Mouse (Mus musculus): Measurements from ENCODE around the gene Fam83g. TPM values are rescaled to one million over a fixed set of nuclear protein-coding genes. Genes with fewer than 3 reads are reported as not detected.

The Fam83g gene
- total and polyA plus RNA-seq, 3 experiments: 19.1 to 63.7 (median 19.2) TPM

GRCm38 (mm10) chr11:61658360-61658922 lies 25.4 kb upstream of the Fam83g start (continued):
- TF ChIP-seq ELF1 (IDR thresholded peaks at IDR 0.05; ENCODE audit: low read depth, low read length) (0 out of 2 replicates have a peak, but pooled peaks have one; percentile 22), JUND (conservative IDR thresholded peaks at IDR 0.05; ENCODE audit: low read depth, low read length) (no peak), BHLHE40 (IDR thresholded peaks at IDR 0.05; ENCODE audit: low read depth, low read length) (no peak), NRF1 (IDR thresholded peaks at IDR 0.05; ENCODE audit: low read depth, low read length) (0 out of 2 replicates have a peak, but pooled peaks have one; percentile 17), RCOR1 (conservative IDR thresholded peaks at IDR 0.05; ENCODE audit: low read depth, low read length) (no peak), TCF12 (IDR thresholded peaks at IDR 0.05; ENCODE audit: low read depth, low read length) (0 out of 2 replicates have a peak, but pooled peaks have one; percentile 35), KAT2A (IDR thresholded peaks at IDR 0.05; ENCODE audit: insufficient replicate concordance, low read length) (no peak), E2F4 (IDR thresholded peaks at IDR 0.05; ENCODE audit: insufficient replicate concordance, low read depth, low read length) (no peak), NELFE (IDR thresholded peaks at IDR 0.05; ENCODE audit: low read depth, low read length) (no peak; the same call in 1 of the 2 replicates), MYC (IDR thresholded peaks at IDR 0.05; ENCODE audit: low read depth, low read length) (no peak), MAX (IDR thresholded peaks at IDR 0.05; ENCODE audit: low read length) (0 out of 2 replicates have a peak, but pooled peaks have one; percentile 50), CHD2 (IDR thresholded peaks at IDR 0.05; ENCODE audit: low read length) (0 out of 2 replicates have a peak, but pooled peaks have one; percentile 31), MAFK (IDR thresholded peaks at IDR 0.05; ENCODE audit: insufficient replicate concordance, low read length) (no peak), IRF4 (IDR thresholded peaks at IDR 0.05; ENCODE audit: low read depth, low read length) (0 out of 2 replicates have a peak, but pooled peaks have one; percentile 32), GABPA (IDR thresholded peaks at IDR 0.05; ENCODE audit: insufficient replicate concordance, low read depth, low read length) (no peak), ZC3H11A (IDR thresholded peaks at IDR 0.05; ENCODE audit: low read depth, low read length) (no peak), ZNF384 (IDR thresholded peaks at IDR 0.05; ENCODE audit: low read depth, low read length) (no peak), POLR2AphosphoS2 (IDR thresholded peaks at IDR 0.05; ENCODE audit: low read depth, low read length) (peak; percentile 90; the same call in 1 of the 2 replicates), MEF2A (IDR thresholded peaks at IDR 0.05; ENCODE audit: borderline replicate concordance, low read depth, low read length) (0 out of 2 replicates have a peak, but pooled peaks have one; percentile 55)

GRCm38 (mm10) chr11:61659011-61659858 lies 24.7 kb upstream of the Fam83g start:
- TF ChIP-seq TCF12 (IDR thresholded peaks at IDR 0.05; ENCODE audit: low read depth, low read length): peak; percentile 58; the same call in 1 of the 2 replicates
- TF ChIP-seq JUN (IDR thresholded peaks at IDR 0.05; ENCODE audit: insufficient read depth, low read depth, low read length): no peak
- TF ChIP-seq SIN3A (IDR thresholded peaks at IDR 0.05; ENCODE audit: low read length): peak; percentile 25; the same call in 1 of the 2 replicates
- TF ChIP-seq ZMIZ1 (IDR thresholded peaks at IDR 0.05; ENCODE audit: low read depth, low read length): peak; percentile 81
- peak; percentile 40 for TF ChIP-seq ELF1 (IDR thresholded peaks at IDR 0.05; ENCODE audit: low read depth, low read length)
- peak; percentile 70; the same call in 1 of the 2 replicates for TF ChIP-seq UBTF (IDR thresholded peaks at IDR 0.05; ENCODE audit: low read depth, low read length)
- peak; percentile 85; the same call in 1 of the 2 replicates for TF ChIP-seq MAZ (IDR thresholded peaks at IDR 0.05; ENCODE audit: low read depth, low read length)
- peak; percentile 22; the same call in 1 of the 2 replicates for TF ChIP-seq BHLHE40 (IDR thresholded peaks at IDR 0.05; ENCODE audit: low read depth, low read length)
- TF ChIP-seq POLR2AphosphoS2 (IDR thresholded peaks at IDR 0.05; ENCODE audit: low read depth, low read length): peak; percentile 89
- TF ChIP-seq MAX (IDR thresholded peaks at IDR 0.05; ENCODE audit: low read length): peak; percentile 33; the same call in 1 of the 2 replicates
- 0 out of 2 replicates have a peak, but pooled peaks have one; percentile 17 for TF ChIP-seq E2F4 (IDR thresholded peaks at IDR 0.05; ENCODE audit: insufficient replicate concordance, low read depth, low read length)
- no peak for TF ChIP-seq MEF2A (IDR thresholded peaks at IDR 0.05; ENCODE audit: borderline replicate concordance, low read depth, low read length)
- peak; percentile 44; the same call in 1 of the 2 replicates for TF ChIP-seq ZNF384 (IDR thresholded peaks at IDR 0.05; ENCODE audit: low read depth, low read length)
- TF ChIP-seq EP300 (IDR thresholded peaks at IDR 0.05; ENCODE audit: low read length): peak; percentile 57
- TF ChIP-seq IRF4 (IDR thresholded peaks at IDR 0.05; ENCODE audit: low read depth, low read length): peak; percentile 45
- peak; percentile 2; the same call in 1 of the 2 replicates for TF ChIP-seq SMC3 (IDR thresholded peaks at IDR 0.05; ENCODE audit: low read depth, low read length)
- peak; percentile 39 for TF ChIP-seq POLR2A (IDR thresholded peaks at IDR 0.05; ENCODE audit: low read depth, low read length)
- no peak for TF ChIP-seq MYC (IDR thresholded peaks at IDR 0.05; ENCODE audit: low read depth, low read length)
- peak; percentile 89; the same call in 1 of the 2 replicates for TF ChIP-seq CHD1 (IDR thresholded peaks at IDR 0.05; ENCODE audit: low read depth, low read length)
- no peak for TF ChIP-seq USF1 (IDR thresholded peaks at IDR 0.05; ENCODE audit: low read depth, low read length)
- TF ChIP-seq KAT2A (IDR thresholded peaks at IDR 0.05; ENCODE audit: insufficient replicate concordance, low read length): no peak
- in situ Hi-C loops (cut with MboI; ENCODE audit: low pct_ligation_motif_present, low pct_unique_long_range_greater_than_20kb, low sequenced_read_pairs): no loop called here
- H3K36me3 ChIP-seq (replicated peaks in 1 of 2; ENCODE audit: control insufficient read depth in 1 of 2, insufficient read depth in 1 of 2, low read length in 1 of 2): peaks cover 84 to 98% of the 10 kb centered on the region in 2 experiments
- H3K79me2 ChIP-seq (replicated peaks; ENCODE audit: control insufficient read depth, extremely low read depth, insufficient read depth, poor library complexity, severe bottlenecking): peaks cover 100% of the 10 kb centered on the region
- no peaks in the 10 kb centered on the region for H3K9me3 ChIP-seq (replicated peaks; ENCODE audit: low read length)
- dilution Hi-C loops (cut with MboI; ENCODE audit: extremely low pct_ligation_motif_present, extremely low pct_unique_long_range_greater_than_20kb, low sequenced_read_pairs): no loop called here
- H3K27me3 ChIP-seq (replicated peaks): no peaks in the 10 kb centered on the region
- H3K4me2 ChIP-seq (ENCODE audit: insufficient read depth, low read depth, poor library complexity, severe bottlenecking): peak overlapping the region; percentile 85
- peak; percentile 54 for DNase-seq (ENCODE audit: extremely low read depth)
- peak overlapping the region; percentile 100 for H3K9ac ChIP-seq (ENCODE audit: insufficient read depth, low read depth)
- peak overlapping the region; percentile 46 to 99 (median 65) for H3K4me3 ChIP-seq (replicated peaks in 1 of 3; ENCODE audit: low read depth in 2 of 3, low read length in 2 of 3, poor library complexity in 1 of 3)
- peaks cover 36 to 62% of the 10 kb centered on the region in 2 experiments for H3K4me1 ChIP-seq (ENCODE audit: control insufficient read depth in 1 of 2, insufficient read depth in 2 of 2)
- H3K27ac ChIP-seq (ENCODE audit: insufficient read depth, low read depth): peak overlapping the region; percentile 84

All from CH12.LX (cell line).